Mouse (Mus musculus) ES-E14 (cell line): ENCODE results near the gene Pacsin2. TPM values are rescaled to one million over a fixed set of nuclear protein-coding genes. Genes with fewer than 3 reads are reported as not detected.
"Not testable (repeated sequence)": the region's sequence is repeated elsewhere in the genome, so short reads cannot be mapped to it uniquely, and the experiment has no call there.

Experiments used
- DNase-seq: peaks from one replicate; pipeline ENCODE4 v3.0.0-alpha.2; 2013; ENCODE audit warnings: low read depth, low spot score
- H3K27ac ChIP-seq: 2 replicates; pipeline ENCODE4 v1.5.1; 2012; ENCODE audit warnings: low read depth, mild to moderate bottlenecking, low read length, moderate library complexity, mixed read lengths; ENCODE audit not compliant: poor library complexity, insufficient read depth, severe bottlenecking
- H3K36me3 ChIP-seq: 2 replicates; pipeline ENCODE4 v1.6.1; 2012; ENCODE audit warnings: mild to moderate bottlenecking, low read length, moderate library complexity, mixed read lengths; ENCODE audit not compliant: control insufficient read depth, poor library complexity, insufficient read depth, severe bottlenecking
- H3K4me1 ChIP-seq, 2 experiments: fragments of 150-350 bp in 1 of 2; sonication (generic) in 1 of 2; 2 replicates each; pipeline ENCODE4 v1.6.1; 2012; ENCODE audit warnings: low read length in 2 of 2, mild to moderate bottlenecking in 1 of 2, mixed read lengths in 1 of 2; ENCODE audit not compliant: control insufficient read depth in 2 of 2, insufficient read depth in 2 of 2, poor library complexity in 1 of 2
- H3K4me3 ChIP-seq, 2 experiments: fragments of 150-350 bp in 1 of 2; sonication (generic) in 1 of 2; 2 replicates each; pipeline ENCODE4 v1.5.1; 2012; ENCODE audit warnings: low read length in 2 of 2, low read depth in 1 of 2, mild to moderate bottlenecking in 1 of 2, mixed read lengths in 1 of 2; ENCODE audit not compliant: insufficient read depth in 1 of 2, poor library complexity in 1 of 2, severe bottlenecking in 1 of 2
- H3K9ac ChIP-seq: 2 replicates; pipeline ENCODE4 v1.6.1; 2012; ENCODE audit warnings: low read depth, mild to moderate bottlenecking, low read length, mixed read lengths; ENCODE audit not compliant: poor library complexity, insufficient read depth, severe bottlenecking
- H3K9me3 ChIP-seq: fragments of 150-350 bp; sonication (generic); 2 replicates; pipeline ENCODE4 v1.6.1; 2012; ENCODE audit warnings: low read depth, mild to moderate bottlenecking, low read length; ENCODE audit not compliant: control insufficient read depth, insufficient read depth
- CHD2 ChIP-seq: IDR thresholded peaks from 2 replicates; pipeline ENCODE4 v1.6.1; 2014; ENCODE audit warnings: mild to moderate bottlenecking, low read depth, low read length, inconsistent platforms
- HCFC1 ChIP-seq: IDR thresholded peaks from 2 replicates; pipeline ENCODE4 v1.6.1; 2012; ENCODE audit warnings: low read length, inconsistent platforms, borderline replicate concordance; ENCODE audit not compliant: insufficient read depth
- MAFK ChIP-seq: IDR thresholded peaks from 2 replicates; pipeline ENCODE4 v1.6.1; 2014; ENCODE audit warnings: mild to moderate bottlenecking, low read depth, low read length, inconsistent platforms; ENCODE audit not compliant: insufficient read depth
- ZC3H11A ChIP-seq: IDR thresholded peaks from 2 replicates; pipeline ENCODE4 v1.6.1; 2012; ENCODE audit warnings: low read depth, mild to moderate bottlenecking, inconsistent platforms, low read length, borderline replicate concordance
- ZNF384 ChIP-seq: IDR thresholded peaks from 2 replicates; pipeline ENCODE4 v1.6.1; 2012; ENCODE audit warnings: low read depth, low read length, inconsistent platforms
- in situ Hi-C, 2 experiments: fragments of 600-800 bp; cut with MboI; formaldehyde crosslinking; loops; one replicate each; pipeline ENCODE4 v1.15.1; 2025; ENCODE audit warnings: low sequenced_read_pairs in 2 of 2, inconsistent platforms in 1 of 2; ENCODE audit not compliant: unreplicated experiment in 2 of 2
- total RNA-seq: library from RNA; depleted of rRNA; stranded (reverse); fragments of 300-350 nt; gene quantifications from 2 replicates; pipeline ENCODE4 v1.2.3, GENCODE M21; 2012

Gene Pacsin2
- total RNA-seq, 1 experiment: 67.7 TPM

- in situ Hi-C loops: no loop called here
- H3K4me3 ChIP-seq: no peak overlapping the region
- H3K27ac ChIP-seq: no peak overlapping the region
- no peaks in the 10 kb centered on the region for H3K36me3 ChIP-seq
- DNase-seq: no peak
- no peak overlapping the region for H3K9ac ChIP-seq
- peaks cover 0 to 7% of the 10 kb centered on the region in 2 experiments; a peak in 1 of 4 replicates for H3K4me1 ChIP-seq
- TF ChIP-seq CHD2 (no peak), ZNF384 (no peak), ZC3H11A (no peak), MAFK (no peak), HCFC1 (no peak)
- no peaks in the 10 kb centered on the region for H3K9me3 ChIP-seq
Measured at GRCm38 (mm10) chr15:83408216-83408615, 56.2 kb downstream of the Pacsin2 start.

GRCm38 (mm10) chr15:83407502-83407901, 56.9 kb downstream of the Pacsin2 start:
- peaks cover 0 to 9% of the 10 kb centered on the region in 2 experiments; a peak in 1 of 4 replicates for H3K4me1 ChIP-seq
- no peaks in the 10 kb centered on the region for H3K9me3 ChIP-seq
- no peaks in the 10 kb centered on the region for H3K36me3 ChIP-seq
- H3K4me3 ChIP-seq: no peak overlapping the region
- no peak for TF ChIP-seq ZC3H11A
- TF ChIP-seq HCFC1: no peak
- no peak for TF ChIP-seq CHD2
- TF ChIP-seq ZNF384: no peak
- no peak for TF ChIP-seq MAFK
- H3K9ac ChIP-seq: no peak overlapping the region
- no peak for DNase-seq
- H3K27ac ChIP-seq: no peak overlapping the region
- in situ Hi-C loops: no loop called here

DNA sequence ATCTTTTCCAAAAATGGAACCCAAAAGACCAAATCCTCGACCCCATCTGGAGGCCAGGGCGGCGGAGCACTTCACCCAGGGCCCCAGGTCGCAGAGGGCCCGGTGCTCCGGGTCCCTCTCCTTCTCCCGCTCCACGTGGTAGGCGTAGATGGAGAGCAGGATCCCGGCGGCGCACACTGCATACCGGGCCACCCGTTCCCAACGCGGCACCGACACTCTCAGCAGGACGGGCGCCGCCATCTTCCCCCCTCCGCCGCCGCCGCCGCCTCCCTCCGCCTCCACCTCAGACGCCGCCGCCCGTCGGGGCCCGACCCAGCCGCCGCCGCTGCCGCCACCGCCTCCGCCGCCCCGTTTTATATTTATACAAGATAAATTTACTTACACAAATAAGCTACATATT, 58.5 kb downstream of the Pacsin2 start:
- H3K9me3 ChIP-seq, H3K9ac ChIP-seq, H3K36me3 ChIP-seq, DNase-seq, H3K4me1 ChIP-seq, H3K27ac ChIP-seq, in situ Hi-C loops: not testable (repeated sequence)
- peak overlapping the region; percentile 40 to 59; a peak in 3 of 4 replicates for H3K4me3 ChIP-seq

- Histone ChIP-seq H3K27ac (no peak overlapping the region), H3K4me1 (peaks cover 0 to 8% of the 10 kb centered on the region in 2 experiments; a peak in 1 of 4 replicates), H3K4me3 (no peak overlapping the region), H3K9ac (no peak overlapping the region), H3K36me3 (peaks cover 9% of the 10 kb centered on the region; the same call in 1 of the 2 replicates), H3K9me3 (no peaks in the 10 kb centered on the region)
- in situ Hi-C loops: no loop called here
- TF ChIP-seq CHD2 (no peak), MAFK (peak; percentile 55; the same call in 1 of the 2 replicates)
- no peak for DNase-seq
Measured at GRCm38 (mm10) chr15:83404008-83404407, 60.4 kb downstream of the Pacsin2 start.

GRCm38 (mm10) chr15:83403016-83403415, 61.4 kb downstream of the Pacsin2 start:
- in situ Hi-C loops: no loop called here
- peaks cover 9% of the 10 kb centered on the region; the same call in 1 of the 2 replicates for H3K36me3 ChIP-seq
- no peak overlapping the region for H3K9ac ChIP-seq
- TF ChIP-seq CHD2 (no peak), HCFC1 (no peak), MAFK (no peak)
- H3K4me1 ChIP-seq: peaks cover 0 to 8% of the 10 kb centered on the region in 2 experiments; a peak in 1 of 4 replicates
- H3K27ac ChIP-seq: no peak overlapping the region
- DNase-seq: peak; percentile 28
- H3K4me3 ChIP-seq: no peak overlapping the region
- H3K9me3 ChIP-seq: no peaks in the 10 kb centered on the region
